Mouse (Mus musculus): ENCODE measurements around the gene Foxp4. TPM values are rescaled to one million over a fixed set of nuclear protein-coding genes. Genes with fewer than 3 reads are reported as not detected.
A peak's percentile ranks its signal among the peaks of the same experiment; 100 is the strongest.

Foxp4 gene
- polyA plus RNA-seq, 1 experiment from 2014 or later = 24.1 TPM

DNA sequence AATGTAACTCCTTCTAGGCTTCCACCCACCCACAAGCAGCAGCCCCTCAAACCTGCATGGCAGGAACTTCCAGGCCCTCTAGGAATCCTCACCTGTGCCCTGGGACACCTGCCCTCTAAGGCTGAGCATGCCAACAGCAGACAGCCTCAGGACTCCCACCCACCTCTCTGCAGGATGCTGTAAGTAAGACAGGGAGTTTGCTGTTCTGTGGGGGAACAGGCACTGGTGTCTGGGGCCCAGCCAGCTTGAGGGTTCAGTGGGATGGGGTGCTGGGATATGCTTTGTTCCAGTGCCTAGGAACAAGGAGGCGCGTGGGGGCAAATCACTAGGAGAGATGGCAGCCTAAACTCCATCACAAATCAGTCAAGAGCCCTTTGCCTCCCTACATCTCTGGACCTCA, 16.4 kb downstream of the Foxp4 start:
- peak; percentile 13; the same call in 1 of the 2 replicates for ATAC-seq (ENCODE audit: borderline replicate concordance, extremely low read depth, low FRiP score, low TSS enrichment)
- H3K4me1 ChIP-seq = peaks cover 65% of the 10 kb centered on the region
- 83% methylated on average over 2 of the region's 2 CpGs for WGBS

DNA sequence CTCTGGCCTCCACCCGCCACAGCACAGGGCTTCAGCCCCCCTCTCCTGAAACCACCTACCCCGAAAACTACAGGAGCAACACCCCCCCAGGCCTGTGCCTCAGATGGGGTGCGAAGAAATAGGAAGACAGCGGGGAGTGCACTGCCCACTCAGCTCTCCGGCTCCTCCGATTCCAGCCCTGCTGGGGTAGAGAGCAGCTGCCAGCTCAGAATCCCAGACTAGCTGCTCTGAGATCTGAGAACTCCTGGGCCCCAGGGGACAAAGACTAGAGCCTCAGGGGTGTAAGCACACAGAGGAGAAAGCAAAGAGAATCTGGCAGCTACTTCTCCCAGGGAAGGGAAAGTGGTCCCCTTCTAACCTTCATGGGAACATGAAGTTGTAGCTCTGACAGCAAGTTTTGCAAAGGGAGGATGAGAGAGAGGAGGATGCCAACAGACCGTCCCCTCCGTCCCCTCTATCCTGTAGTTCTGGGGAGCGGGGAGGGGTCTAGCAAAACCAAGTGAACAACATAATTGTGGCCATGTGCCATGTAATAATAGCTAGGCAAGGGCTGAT, 17.0 kb downstream of the Foxp4 start:
- Histone ChIP-seq H3K27ac (no peak overlapping the region), H3K4me1 (peaks cover 62% of the 10 kb centered on the region)
- no peak; the same call in 1 of the 2 replicates for ATAC-seq (ENCODE audit: borderline replicate concordance, extremely low read depth, low FRiP score, low TSS enrichment)

More for the DNA sequence above, 16.4 kb downstream of the Foxp4 start:
- Histone ChIP-seq H3K27ac (peak overlapping the region; percentile 3; the same call in 1 of the 2 replicates), H3K27me3 (no peaks in the 10 kb centered on the region), H3K4me3 (no peak overlapping the region), H3K36me3 (peaks cover 16% of the 10 kb centered on the region), H3K9ac (no peak overlapping the region), H3K9me3 (no peaks in the 10 kb centered on the region), H3K4me2 (no peak overlapping the region)

DNA sequence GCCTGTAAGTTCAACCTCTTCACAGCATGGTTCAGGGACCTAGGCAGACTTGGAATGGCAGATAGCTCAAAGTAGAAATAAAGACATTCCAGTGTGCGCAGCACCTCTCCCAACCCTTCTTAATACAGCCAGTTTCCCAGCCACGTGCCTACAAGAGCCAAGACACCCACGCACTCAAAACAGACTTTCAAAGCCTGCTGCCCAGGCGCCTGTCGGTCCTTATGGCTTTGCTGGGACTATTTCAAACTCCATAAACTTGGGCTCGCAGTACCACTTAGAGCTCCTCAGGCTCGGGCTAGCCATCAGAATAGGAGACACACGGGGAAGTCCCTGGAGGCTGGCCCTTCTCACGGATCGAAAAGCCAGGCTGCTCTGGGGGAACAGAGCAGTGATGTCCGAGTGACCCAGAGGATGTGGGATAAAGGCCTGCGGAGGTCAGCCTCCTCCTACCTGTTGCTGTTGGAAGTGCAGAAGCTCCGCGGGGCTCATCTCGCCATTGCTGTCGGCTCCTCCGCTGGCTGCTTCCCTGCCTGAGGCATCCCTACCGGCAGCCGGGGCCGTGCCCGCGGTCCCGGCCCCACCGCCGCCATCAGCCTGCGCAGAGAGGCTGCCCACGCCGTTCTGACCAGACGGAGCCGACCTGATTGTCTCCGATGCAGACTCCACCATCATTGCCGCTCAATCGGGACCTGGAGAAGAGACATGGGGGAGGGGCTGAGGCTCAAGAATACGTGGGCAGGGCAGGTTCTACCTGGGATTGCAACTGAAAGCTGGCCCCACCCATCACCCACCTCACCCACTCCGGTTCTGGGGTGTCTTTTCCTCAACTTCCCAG, 20.4 kb downstream of the Foxp4 start:
- no peaks in the 10 kb centered on the region for H3K9me3 ChIP-seq
- peaks cover 67% of the 10 kb centered on the region for H3K4me1 ChIP-seq
- no peaks in the 10 kb centered on the region for H3K27me3 ChIP-seq
- H3K9ac ChIP-seq = no peak overlapping the region
- no peak overlapping the region for H3K4me3 ChIP-seq
- peaks cover 36% of the 10 kb centered on the region for H3K36me3 ChIP-seq
- no peak for ATAC-seq (ENCODE audit: borderline replicate concordance, extremely low read depth, low FRiP score, low TSS enrichment)
- H3K4me2 ChIP-seq = no peak overlapping the region
- H3K27ac ChIP-seq = no peak overlapping the region
- WGBS = 52% methylated on average over 35 of the region's 35 CpGs

More for the DNA sequence above, 17.0 kb downstream of the Foxp4 start:
- H3K9me3 ChIP-seq = no peaks in the 10 kb centered on the region
- no peak overlapping the region for H3K4me2 ChIP-seq
- H3K9ac ChIP-seq = 0 out of 2 replicates have a peak overlapping the region, but pooled peaks have one; percentile 17
- 46% methylated on average over 9 of the region's 9 CpGs for WGBS
- no peaks in the 10 kb centered on the region for H3K27me3 ChIP-seq
- peaks cover 17% of the 10 kb centered on the region for H3K36me3 ChIP-seq
- no peak overlapping the region for H3K4me3 ChIP-seq

DNA sequence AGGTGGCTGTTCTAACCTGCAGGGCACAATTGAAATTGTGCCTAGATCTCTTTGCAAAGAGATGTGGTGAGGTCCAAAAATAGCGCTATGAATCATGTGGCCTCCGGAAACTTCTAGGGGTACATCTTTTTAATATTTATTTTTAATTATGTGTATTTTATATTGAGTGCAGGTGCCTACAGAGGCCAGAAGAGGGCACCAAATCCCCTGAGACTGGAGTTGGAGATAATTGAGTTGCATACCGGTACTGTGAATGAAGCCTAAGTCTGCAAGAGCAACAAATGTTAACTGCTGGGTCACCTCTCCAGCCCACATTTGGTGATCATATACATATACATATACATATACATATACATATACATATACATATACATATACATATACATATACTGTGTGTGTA, 22.7 kb downstream of the Foxp4 start:
- H3K36me3 ChIP-seq = peaks cover 45% of the 10 kb centered on the region
- no peak overlapping the region for H3K4me3 ChIP-seq
- H3K4me1 ChIP-seq = peaks cover 64% of the 10 kb centered on the region
- no peak overlapping the region for H3K9ac ChIP-seq
- no peaks in the 10 kb centered on the region for H3K9me3 ChIP-seq
- 67% methylated on average over 3 of the region's 3 CpGs for WGBS
- H3K27ac ChIP-seq = no peak overlapping the region
- no peaks in the 10 kb centered on the region for H3K27me3 ChIP-seq
- no peak for ATAC-seq (ENCODE audit: borderline replicate concordance, extremely low read depth, low FRiP score, low TSS enrichment)
- H3K4me2 ChIP-seq = no peak overlapping the region

DNA sequence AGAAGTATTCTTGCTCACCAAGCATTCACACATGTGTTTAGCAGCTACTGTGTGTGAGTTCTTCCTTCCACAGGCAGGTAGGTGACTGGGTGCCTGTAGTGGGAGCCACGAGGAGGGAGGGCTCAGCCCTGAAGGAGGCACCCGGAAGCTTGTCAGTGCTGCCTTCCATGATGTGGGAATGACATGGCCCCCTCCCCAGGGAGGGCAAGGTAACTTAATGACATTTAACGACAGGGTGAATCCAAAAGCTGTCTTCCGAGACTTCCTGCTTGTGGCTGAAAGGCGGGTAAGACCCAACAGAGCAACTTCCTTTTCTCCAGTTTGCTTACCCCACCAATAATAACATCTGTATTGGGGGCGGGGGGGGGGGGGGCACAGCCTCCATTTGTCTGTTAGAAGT, 23.7 kb downstream of the Foxp4 start:
- Histone ChIP-seq H3K9ac (no peak overlapping the region), H3K4me1 (peaks cover 56% of the 10 kb centered on the region), H3K27ac (no peak overlapping the region), H3K27me3 (no peaks in the 10 kb centered on the region), H3K4me2 (no peak overlapping the region), H3K36me3 (peaks cover 52% of the 10 kb centered on the region), H3K4me3 (no peak overlapping the region), H3K9me3 (no peaks in the 10 kb centered on the region)
- ATAC-seq (ENCODE audit: borderline replicate concordance, extremely low read depth, low FRiP score, low TSS enrichment) = no peak
- WGBS = 51% methylated on average over 6 of the region's 6 CpGs

DNA sequence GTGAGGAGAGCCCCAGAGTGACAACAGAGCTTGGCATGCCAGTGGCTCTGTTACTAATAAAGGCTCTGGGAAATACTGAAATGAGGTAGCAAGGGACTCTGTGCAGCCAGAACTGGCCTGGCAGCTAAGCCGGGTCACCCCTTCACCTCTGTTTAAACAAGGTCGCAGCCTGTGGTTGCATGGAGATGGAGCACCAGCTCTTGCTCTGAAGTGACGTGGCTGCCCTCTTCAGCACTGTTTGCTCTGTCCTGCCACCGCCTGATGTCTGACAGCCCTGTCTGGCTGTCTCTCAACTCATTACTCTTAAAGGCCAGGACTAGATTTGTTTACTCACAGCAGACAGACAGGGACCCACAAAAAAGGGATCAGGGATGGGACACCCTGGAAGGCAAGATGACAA, 25.3 kb downstream of the Foxp4 start:
- Histone ChIP-seq H3K27ac (peak overlapping the region; percentile 63), H3K4me1 (peaks cover 48% of the 10 kb centered on the region), H3K27me3 (no peaks in the 10 kb centered on the region), H3K9me3 (no peaks in the 10 kb centered on the region), H3K9ac (no peak overlapping the region), H3K4me3 (no peak overlapping the region), H3K36me3 (peaks cover 60% of the 10 kb centered on the region), H3K4me2 (no peak overlapping the region)
- 12% methylated on average over 4 of the region's 4 CpGs for WGBS
- ATAC-seq (ENCODE audit: borderline replicate concordance, extremely low read depth, low FRiP score, low TSS enrichment) = peak; percentile 64

DNA sequence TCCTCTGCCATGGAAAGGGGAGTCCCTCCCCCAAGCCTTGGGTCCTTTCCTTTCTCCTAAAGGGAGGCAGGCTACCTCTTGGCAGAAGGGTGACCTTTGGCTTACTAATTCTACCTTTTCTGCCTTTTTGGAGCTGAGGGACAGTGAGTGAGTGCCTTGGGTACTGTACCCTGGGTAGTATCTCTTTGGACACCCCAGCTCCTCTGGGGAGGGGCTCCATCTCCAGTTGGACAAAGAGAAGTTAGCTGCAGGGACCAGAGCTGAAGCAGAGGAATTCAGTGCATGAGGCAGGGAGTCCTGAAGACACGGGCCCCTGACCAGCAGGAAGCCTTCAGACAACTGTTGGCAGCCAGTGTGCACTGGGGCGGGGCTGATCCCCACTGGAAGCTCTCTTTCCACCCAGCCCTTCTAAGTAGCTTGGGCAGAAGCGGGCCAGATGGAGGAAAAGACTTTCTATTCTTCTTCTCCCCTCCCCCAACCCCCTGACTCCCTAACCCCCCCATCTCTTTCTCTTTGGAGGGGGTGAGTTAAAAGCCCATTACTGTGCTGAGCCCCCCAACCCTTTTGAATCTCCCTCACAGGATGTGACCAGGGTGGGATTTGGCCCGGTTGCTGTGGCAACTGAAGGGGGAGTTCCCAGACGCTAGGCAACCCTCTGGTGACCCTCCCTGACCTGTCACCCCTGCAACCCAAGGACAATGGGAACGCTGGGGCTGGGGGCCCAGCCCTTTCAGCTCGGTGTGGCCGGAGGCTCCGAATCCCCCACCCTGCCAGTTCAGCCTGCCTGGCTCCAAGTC, 26.3 kb downstream of the Foxp4 start:
- peak overlapping the region; percentile 35 for H3K4me2 ChIP-seq
- no peaks in the 10 kb centered on the region for H3K27me3 ChIP-seq
- H3K36me3 ChIP-seq = peaks cover 59% of the 10 kb centered on the region
- H3K4me3 ChIP-seq = no peak overlapping the region
- H3K9ac ChIP-seq = peak overlapping the region; percentile 17
- WGBS = 7% methylated on average over 9 of the region's 9 CpGs
- no peaks in the 10 kb centered on the region for H3K9me3 ChIP-seq
- peak; percentile 84 for ATAC-seq (ENCODE audit: borderline replicate concordance, extremely low read depth, low FRiP score, low TSS enrichment)
- H3K27ac ChIP-seq = peak overlapping the region; percentile 63
- H3K4me1 ChIP-seq = peaks cover 46% of the 10 kb centered on the region

DNA sequence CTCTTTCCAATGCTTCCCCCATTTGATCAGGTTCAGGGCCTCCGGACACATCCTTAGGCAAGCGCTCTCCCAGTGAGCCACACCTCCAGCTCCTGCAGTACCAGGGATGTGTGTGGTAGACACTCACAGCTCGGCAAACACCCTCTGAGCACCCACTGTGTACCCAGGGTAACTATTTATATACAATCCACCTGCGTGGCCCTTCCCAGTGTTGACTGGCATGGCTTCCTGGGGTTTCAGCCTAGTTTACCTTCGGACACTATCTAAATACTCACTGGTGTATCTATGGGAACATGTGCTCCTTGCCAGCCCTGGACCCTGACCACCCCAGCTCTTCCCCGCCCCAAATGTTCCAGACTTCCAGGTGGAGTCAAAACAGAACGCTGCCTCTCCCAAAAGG, 34.7 kb downstream of the Foxp4 start:
- Histone ChIP-seq H3K4me2 (no peak overlapping the region), H3K9ac (no peak overlapping the region), H3K4me1 (peaks cover 51% of the 10 kb centered on the region), H3K9me3 (no peaks in the 10 kb centered on the region), H3K4me3 (no peak overlapping the region), H3K36me3 (peaks cover 19% of the 10 kb centered on the region; the same call in 1 of the 2 replicates), H3K27ac (peak overlapping the region; percentile 29), H3K27me3 (no peaks in the 10 kb centered on the region)
- peak; percentile 40; the same call in 1 of the 2 replicates for ATAC-seq (ENCODE audit: borderline replicate concordance, extremely low read depth, low FRiP score, low TSS enrichment)
- 55% methylated on average over 7 of the region's 7 CpGs for WGBS

DNA sequence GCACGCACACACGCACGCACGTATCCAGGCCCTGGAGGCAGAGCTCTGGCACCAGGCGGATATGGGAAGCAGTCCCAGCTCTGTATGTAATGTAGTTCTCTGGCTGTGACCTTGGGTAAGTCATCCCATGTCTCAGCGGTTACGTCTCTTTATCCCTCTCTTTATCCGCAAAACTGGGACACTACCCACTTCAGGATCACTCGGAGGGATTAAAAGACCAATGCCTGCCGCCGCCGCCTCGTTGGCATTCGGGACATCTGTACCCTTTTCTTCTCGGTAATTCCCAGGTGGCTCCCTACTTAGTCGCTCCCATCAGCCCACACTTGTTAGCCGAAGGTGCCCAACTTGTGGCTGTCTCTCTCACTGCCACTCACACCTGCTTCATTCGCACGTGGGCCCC, 35.2 kb downstream of the Foxp4 start:
- Histone ChIP-seq H3K4me1 (peaks cover 51% of the 10 kb centered on the region), H3K27me3 (no peaks in the 10 kb centered on the region), H3K9me3 (no peaks in the 10 kb centered on the region), H3K4me3 (no peak overlapping the region), H3K27ac (peak overlapping the region; percentile 72; the same call in 1 of the 2 replicates), H3K9ac (no peak overlapping the region), H3K4me2 (no peak overlapping the region), H3K36me3 (peaks cover 18% of the 10 kb centered on the region; the same call in 1 of the 2 replicates)
- no peak for ATAC-seq (ENCODE audit: borderline replicate concordance, extremely low read depth, low FRiP score, low TSS enrichment)
- 47% methylated on average over 19 of the region's 19 CpGs for WGBS

DNA sequence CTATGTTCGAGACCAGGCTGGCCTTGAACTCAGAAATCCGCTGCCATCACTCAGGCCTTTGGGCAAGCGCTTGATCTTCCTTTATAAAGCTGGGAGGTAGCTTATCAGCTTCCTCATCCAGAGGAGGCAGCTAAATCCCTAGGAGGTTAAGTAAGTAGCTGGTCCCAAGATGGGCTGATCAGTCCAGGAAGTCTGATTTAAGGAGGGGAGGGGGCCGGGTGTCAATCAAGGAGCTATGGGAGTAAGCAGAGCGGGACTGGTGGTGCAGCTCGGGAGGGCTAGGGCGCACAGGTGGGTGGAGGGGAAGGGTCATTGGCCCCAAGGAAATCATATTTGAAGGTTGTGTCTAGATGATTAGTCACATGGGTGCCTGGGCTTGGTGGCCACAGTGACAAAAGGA, 35.8 kb downstream of the Foxp4 start:
- Histone ChIP-seq H3K4me1 (peaks cover 51% of the 10 kb centered on the region), H3K4me3 (no peak overlapping the region), H3K27me3 (no peaks in the 10 kb centered on the region), H3K9ac (no peak overlapping the region), H3K9me3 (no peaks in the 10 kb centered on the region), H3K4me2 (no peak overlapping the region), H3K36me3 (peaks cover 18% of the 10 kb centered on the region; the same call in 1 of the 2 replicates), H3K27ac (peak overlapping the region; percentile 72; the same call in 1 of the 2 replicates)
- WGBS = 68% methylated on average over 7 of the region's 7 CpGs
- no peak for ATAC-seq (ENCODE audit: borderline replicate concordance, extremely low read depth, low FRiP score, low TSS enrichment)

DNA sequence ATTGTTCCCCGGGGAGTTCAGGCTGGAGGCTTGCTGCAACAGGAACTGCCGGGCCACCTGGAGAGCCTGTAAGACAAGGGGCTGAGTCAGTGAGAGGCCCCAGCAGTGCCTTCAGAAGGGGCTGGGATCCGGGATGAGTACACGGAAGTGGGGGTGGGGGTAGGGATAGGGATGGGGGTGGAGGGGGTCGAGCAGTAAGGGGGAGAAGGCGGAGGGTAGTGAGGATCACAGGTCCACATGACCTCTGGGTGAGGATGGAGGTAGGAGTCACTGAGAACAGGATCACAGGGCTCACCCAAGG, 36.3 kb downstream of the Foxp4 start:
- Histone ChIP-seq H3K27ac (peak overlapping the region; percentile 72), H3K36me3 (0 out of 2 replicates have a peak, but pooled peaks cover 18% of the 10 kb centered on the region), H3K4me1 (peaks cover 53% of the 10 kb centered on the region), H3K9me3 (no peaks in the 10 kb centered on the region), H3K9ac (no peak overlapping the region), H3K4me2 (peak overlapping the region; percentile 3; the same call in 1 of the 2 replicates), H3K4me3 (no peak overlapping the region), H3K27me3 (no peaks in the 10 kb centered on the region)
- WGBS = 17% methylated on average over 6 of the region's 6 CpGs
- ATAC-seq (ENCODE audit: borderline replicate concordance, extremely low read depth, low FRiP score, low TSS enrichment) = peak; percentile 23; the same call in 1 of the 2 replicates
